15 mouse cellular contexts compared by ENCODE assay signal in genomic region chr5:128656496-128657135, GRCm38 (mm10). TPM values are rescaled to one million over a fixed set of nuclear protein-coding genes. Genes with fewer than 3 reads are reported as not detected.
DNase-seq lines count a peak whose midpoint lies in the region; ATAC-seq and TF ChIP-seq lines count a peak whose summit lies in the region.
"Had no signal": no experiment of that assay in that cellular context is flagged by ENCODE, and none has a peak within 500 bp of the region (broad histone marks: within the 10 kb centered on the region; RNA-seq: fewer than 3 reads in every experiment).

No protein-coding gene starts in this region.

- H3K27ac ChIP-seq in embryonic facial prominence, embryonic 11.5 days (replicated peaks; ENCODE audit: low read depth, low read length) = no peak overlapping the region
- no peak overlapping the region for H3K27ac ChIP-seq in forebrain, postnatal 0 days (ENCODE audit: low read depth, low read length)
- H3K27ac ChIP-seq in midbrain, embryonic 10.5 days (replicated peaks) = peak overlapping the region; percentile 52

- no peak for ATAC-seq in embryonic facial prominence, embryonic 11.5 days (replicated peaks; ENCODE audit: insufficient number of reproducible peaks, low FRiP score, low TSS enrichment, low read depth)
- no peak for ATAC-seq in forebrain, postnatal 0 days
- ATAC-seq: intestine, postnatal 0 days; liver, postnatal 0 days had no signal

- H3K4me2 ChIP-seq in embryonic facial prominence, embryonic 11.5 days (ENCODE audit: low read depth, low read length) = no peak overlapping the region
- H3K4me2 ChIP-seq in forebrain, postnatal 0 days (ENCODE audit: low read depth) = peak overlapping the region; percentile 32

- no peaks in the 10 kb centered on the region for H3K9me3 ChIP-seq in embryonic facial prominence, embryonic 11.5 days (replicated peaks; ENCODE audit: control insufficient read depth, low read length)
- no peaks in the 10 kb centered on the region for H3K9me3 ChIP-seq in forebrain, postnatal 0 days (ENCODE audit: low read length)
- no peaks in the 10 kb centered on the region; the same call in 1 of the 2 replicates for H3K9me3 ChIP-seq in midbrain, embryonic 10.5 days (replicated peaks)

- peak; percentile 75 for DNase-seq in brain, embryonic 14.5 days (ENCODE audit: low read depth)
- peak; percentile 13 for DNase-seq in embryonic facial prominence, embryonic 11.5 days (ENCODE audit: low spot score)
- DNase-seq in forebrain, postnatal 0 days = no peak
- no peak for DNase-seq in midbrain, embryonic 10.5 days (ENCODE audit: low spot score)
- no peak for DNase-seq in urinary bladder, postnatal 25 days (ENCODE audit: low spot score)
- DNase-seq in kidney, adult 9 months = no peak
- no peak for DNase-seq in kidney, adult 18-20 months
- no peak for DNase-seq in lung, adult 2 months
- DNase-seq: adrenal gland, postnatal 36 days; cerebellum, adult 11 months; liver, postnatal 0 days had no signal

- 51% methylated on average over 22 of the region's 22 CpGs for WGBS in embryonic facial prominence, embryonic 11.5 days
- 26% methylated on average over 22 of the region's 22 CpGs for WGBS in forebrain, postnatal 0 days
- 67% methylated on average over 22 of the region's 22 CpGs for WGBS in midbrain, embryonic 10.5 days
- 62% methylated on average over 22 of the region's 22 CpGs for WGBS in lung, adult 2 months

- no peak for TF ChIP-seq CTCF in brain, embryonic 14.5 days (IDR thresholded peaks at IDR 0.05; ENCODE audit: borderline replicate concordance, extremely low read depth, insufficient read depth, insufficient read length)
- no peak for TF ChIP-seq CTCF in forebrain, postnatal 0 days (IDR thresholded peaks at IDR 0.05; ENCODE audit: low read depth)
- no peak for TF ChIP-seq CTCF in lung, adult 2 months (IDR thresholded peaks at IDR 0.05; ENCODE audit: insufficient read depth, low read length)

- no peaks in the 10 kb centered on the region for H3K4me1 ChIP-seq in embryonic facial prominence, embryonic 11.5 days (ENCODE audit: control insufficient read depth, insufficient read depth, low read length)
- no peaks in the 10 kb centered on the region for H3K4me1 ChIP-seq in forebrain, postnatal 0 days (ENCODE audit: insufficient read depth)
- peaks cover 17% of the 10 kb centered on the region for H3K4me1 ChIP-seq in midbrain, embryonic 10.5 days
- H3K4me1 ChIP-seq in lung, adult 2 months (ENCODE audit: control insufficient read depth, insufficient read depth, low read length) = no peaks in the 10 kb centered on the region

- H3K4me3 ChIP-seq in embryonic facial prominence, embryonic 11.5 days (ENCODE audit: low read depth, low read length) = no peak overlapping the region
- no peak overlapping the region for H3K4me3 ChIP-seq in forebrain, postnatal 0 days (ENCODE audit: low read depth, low read length)
- H3K4me3 ChIP-seq in midbrain, embryonic 10.5 days = no peak overlapping the region; the same call in 1 of the 2 replicates
- no peak overlapping the region for H3K4me3 ChIP-seq in lung, adult 2 months (replicated peaks; ENCODE audit: extremely low read depth, low read depth, low read length)

- no peak for TF ChIP-seq POLR2A in brain, embryonic 14.5 days (IDR thresholded peaks at IDR 0.05; ENCODE audit: borderline replicate concordance, extremely low read depth, insufficient read depth, insufficient read length, poor library complexity, severe bottlenecking)
- TF ChIP-seq POLR2A in lung, adult 2 months (IDR thresholded peaks at IDR 0.05; ENCODE audit: borderline replicate concordance, extremely low read depth, low read depth, low read length) = no peak

- no peak overlapping the region for H3K9ac ChIP-seq in embryonic facial prominence, embryonic 11.5 days (replicated peaks; ENCODE audit: low read length)
- H3K9ac ChIP-seq in forebrain, postnatal 0 days = no peak overlapping the region
- H3K9ac ChIP-seq: liver, postnatal 0 days had no signal

- no peaks in the 10 kb centered on the region for H3K36me3 ChIP-seq in embryonic facial prominence, embryonic 11.5 days (replicated peaks; ENCODE audit: control insufficient read depth, insufficient read depth, low read depth, low read length)
- H3K36me3 ChIP-seq in forebrain, postnatal 0 days (ENCODE audit: insufficient read depth) = no peaks in the 10 kb centered on the region
- H3K36me3 ChIP-seq in midbrain, embryonic 10.5 days = no peaks in the 10 kb centered on the region

- no peaks in the 10 kb centered on the region for H3K27me3 ChIP-seq in embryonic facial prominence, embryonic 11.5 days (ENCODE audit: control insufficient read depth, insufficient read depth, low read length)
- no peaks in the 10 kb centered on the region for H3K27me3 ChIP-seq in forebrain, postnatal 0 days (ENCODE audit: insufficient read depth, low read length)
- no peaks in the 10 kb centered on the region for H3K27me3 ChIP-seq in midbrain, embryonic 10.5 days (ENCODE audit: low read depth, poor library complexity, severe bottlenecking)

RNA-seq across cellular contexts. Expression of gene Piwil1, which starts 45.7 kb away (rescaled TPM):
- 0.24 and 0.30 TPM in 2 replicates for polyA plus RNA-seq in brain, embryonic 14.5 days (2012; rRNA removed)
- polyA plus RNA-seq in embryonic facial prominence, embryonic 11.5 days (2014; fragmentation: Nextera tagmentation; extraction: Ambion mirVana) = not detected in 2 replicates
- total RNA-seq in forebrain, postnatal 0 days (2014; rRNA removed) = 0.05 and 0.08 TPM in 2 replicates
- polyA plus RNA-seq in forebrain, postnatal 0 days (2015; fragmentation: Nextera tagmentation; extraction: Ambion mirVana) = 0.30 and 0.40 TPM in 2 replicates
- 0.19 TPM in 1 of 2 replicates, not detected in the other for polyA plus RNA-seq in midbrain, embryonic 10.5 days (2016; fragmentation: Nextera tagmentation; extraction: Ambion mirVana)
- not detected in 2 replicates for polyA plus RNA-seq in lung, adult 2 months (2012; rRNA removed)
- total RNA-seq: adrenal gland, postnatal 36 days; granulocyte monocyte progenitor cell, adult 5-6 weeks; megakaryocyte-erythroid progenitor cell, adult 5-6 weeks had no signal
- polyA plus RNA-seq: intestine, postnatal 0 days; large intestine, adult 2 months; liver, postnatal 0 days had no signal

RNA-seq across cellular contexts. Expression of gene Fzd10, which starts 56.0 kb away (rescaled TPM):
- polyA plus RNA-seq in brain, embryonic 14.5 days (2012; rRNA removed) = 13.8 and 23.6 TPM in 2 replicates
- polyA plus RNA-seq in embryonic facial prominence, embryonic 11.5 days (2014; fragmentation: Nextera tagmentation; extraction: Ambion mirVana) = 5.5 and 5.6 TPM in 2 replicates
- 4.8 and 9.2 TPM in 2 replicates for total RNA-seq in forebrain, postnatal 0 days (2014; rRNA removed)
- polyA plus RNA-seq in forebrain, postnatal 0 days (2015; fragmentation: Nextera tagmentation; extraction: Ambion mirVana) = 1.1 and 2.2 TPM in 2 replicates
- 14.0 and 15.0 TPM in 2 replicates for polyA plus RNA-seq in midbrain, embryonic 10.5 days (2016; fragmentation: Nextera tagmentation; extraction: Ambion mirVana)
- 0.25 and 1.3 TPM in 2 replicates for polyA plus RNA-seq in lung, adult 2 months (2012; rRNA removed)
- total RNA-seq: granulocyte monocyte progenitor cell, adult 5-6 weeks; megakaryocyte-erythroid progenitor cell, adult 5-6 weeks had no signal
- polyA plus RNA-seq: liver, postnatal 0 days had no signal

Comparison
In these comparisons a context has a peak if more than half of its experiments do, and no peak if none do; other contexts are left out.
1. DNase-seq: peak in brain, embryonic 14.5 days (single experiment) and embryonic facial prominence, embryonic 11.5 days (single experiment); none in forebrain, postnatal 0 days (single experiment), midbrain, embryonic 10.5 days (single experiment), urinary bladder, postnatal 25 days (single experiment), kidney, adult 9 months (single experiment), kidney, adult 18-20 months (single experiment) and lung, adult 2 months (single experiment).